Mouse (Mus musculus): Measurements from ENCODE around the gene Mrps17.
"Not testable (repeated sequence)": the region's sequence is repeated elsewhere in the genome, so short reads cannot be mapped to it uniquely, and the experiment has no call there.

Gene Mrps17

DNA sequence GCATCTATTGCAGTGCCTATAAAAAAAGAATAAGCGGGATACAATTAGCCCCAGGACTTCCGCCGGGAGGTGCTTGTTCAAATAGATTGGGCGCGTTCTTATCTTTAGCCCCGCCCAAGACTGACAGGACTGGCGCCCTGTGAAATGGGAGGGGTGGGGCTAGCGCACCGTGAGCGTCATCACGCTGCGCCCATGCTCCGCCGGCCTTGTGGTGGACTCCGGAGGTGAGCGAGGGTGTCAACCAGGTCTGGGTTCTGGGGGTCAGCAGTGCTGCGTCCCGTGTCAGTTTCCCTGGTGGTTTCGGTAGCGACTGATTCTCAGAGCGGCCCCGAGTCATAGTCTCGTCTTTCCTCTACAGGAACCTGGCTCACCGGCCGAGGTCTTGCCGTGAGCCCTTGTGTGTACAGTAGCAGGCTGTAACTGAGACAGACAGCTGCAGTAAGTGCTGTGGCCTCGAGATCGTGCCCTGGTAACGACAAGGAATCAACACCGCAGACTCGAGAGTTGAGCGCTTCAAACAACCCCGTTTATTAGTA, at the start of gene Mrps17:
Mrps17 (plus strand) TSS at position 172 of the 536 bp plus-strand sequence.
- in situ Hi-C loops (cut with MseI, MboI), result no loop called here

- in situ Hi-C loops (cut with MseI, MboI), result no loop called here
Observed at GRCm38 (mm10) chr5:129666271-129666909, 48.9 kb upstream of the Mrps17 start.

DNA sequence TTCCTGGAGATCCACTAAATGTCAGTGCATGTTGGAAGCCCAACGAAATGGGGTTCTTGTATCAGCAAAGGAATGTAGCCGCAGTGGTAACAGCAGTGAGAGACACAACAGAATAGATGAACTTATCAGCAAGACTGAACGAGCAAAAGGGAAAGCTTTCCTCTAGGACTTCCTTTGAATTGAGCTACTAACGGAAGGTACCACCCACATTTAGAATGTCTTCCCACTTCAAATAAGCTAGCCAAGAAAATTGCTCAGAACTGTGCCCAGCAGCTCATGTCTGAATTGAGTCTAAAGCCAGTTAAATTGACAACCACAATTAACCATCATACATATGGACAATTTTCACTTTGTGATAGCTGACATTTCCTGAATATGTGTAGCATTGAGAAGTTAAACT, 47.4 kb upstream of the Mrps17 start:
- in situ Hi-C loops (cut with MseI, MboI), result no loop called here

DNA sequence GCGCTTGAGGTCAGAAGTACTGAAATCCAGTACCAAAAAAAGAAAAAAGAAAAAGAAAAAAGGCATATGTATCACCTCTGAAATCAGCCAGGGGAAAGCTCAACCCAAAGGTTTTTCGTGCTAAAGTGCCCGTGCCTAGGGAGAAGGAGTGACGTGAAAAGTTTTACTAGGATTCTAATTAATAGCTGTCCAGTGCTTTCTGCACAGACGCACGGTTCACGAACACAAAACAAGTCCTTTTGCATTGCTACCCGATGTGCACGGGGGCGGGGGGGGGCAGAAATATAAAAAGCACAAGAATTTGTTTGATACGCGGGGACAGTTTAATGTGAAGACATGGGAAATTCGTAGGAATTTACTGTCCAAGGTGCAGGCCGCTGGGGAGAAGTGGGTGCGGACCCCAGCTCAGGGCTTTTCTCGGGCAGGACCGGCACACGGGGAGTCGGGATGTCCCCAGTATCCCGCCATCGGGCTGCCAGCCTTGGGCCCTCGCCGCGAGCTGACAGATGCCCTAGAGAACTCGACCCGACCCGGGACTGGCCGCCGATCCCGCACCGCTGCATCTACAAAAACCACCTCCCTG, 45.8 kb upstream of the Mrps17 start:
- in situ Hi-C loops (cut with MseI, MboI), result no loop called here

DNA sequence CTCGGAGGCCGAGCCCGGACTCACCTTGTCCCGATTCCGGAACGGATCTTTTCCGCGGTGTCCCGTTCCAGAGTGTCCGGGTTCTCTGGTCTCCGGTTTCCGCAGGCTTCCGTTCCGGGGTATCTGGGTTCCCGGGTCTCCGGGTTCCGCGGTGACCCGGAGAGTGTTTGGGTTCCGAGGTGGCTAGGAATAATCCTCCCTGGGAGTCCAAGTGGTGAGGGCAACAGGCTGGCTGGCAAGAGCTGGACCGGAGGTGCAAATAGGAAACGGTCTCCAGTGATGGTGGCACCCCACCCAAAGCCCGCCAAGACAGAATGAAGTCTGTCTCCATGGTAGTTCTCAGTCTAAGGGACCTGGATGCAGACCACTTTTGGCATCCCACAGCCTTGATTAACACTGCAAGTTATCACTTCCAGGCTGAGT, 45.2 kb upstream of the Mrps17 start, which contains the start of gene Zfp11:
Zfp11 (minus strand) TSS at position 64 of the 423 bp plus-strand sequence.
- in situ Hi-C loops (cut with MseI, MboI), result no loop called here

DNA sequence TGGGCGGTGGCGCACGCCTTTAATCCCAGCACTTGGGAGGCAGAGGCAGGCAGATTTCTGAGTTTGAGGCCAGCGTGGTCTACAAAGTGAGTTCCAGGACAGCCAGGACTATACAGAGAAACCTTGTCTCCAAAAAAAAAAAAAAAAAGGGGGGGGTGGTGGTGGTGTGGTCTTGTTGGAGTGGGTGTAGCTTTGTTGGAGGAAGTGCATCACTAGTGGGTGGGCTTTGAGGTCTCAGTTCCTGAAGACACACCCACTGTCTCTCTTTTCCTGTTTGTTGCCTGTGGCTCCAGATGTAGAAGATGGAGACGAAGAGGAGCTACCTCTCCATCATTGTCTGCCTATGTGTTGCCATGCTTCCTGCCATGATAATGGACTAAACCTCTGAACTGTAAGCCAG, 30.2 kb upstream of the Mrps17 start:
- in situ Hi-C loops (cut with MseI, MboI), result not testable (repeated sequence)

GRCm38 (mm10) chr5:129687621-129688020, 27.7 kb upstream of the Mrps17 start:
- in situ Hi-C loops (cut with MseI, MboI), result no loop called here

DNA sequence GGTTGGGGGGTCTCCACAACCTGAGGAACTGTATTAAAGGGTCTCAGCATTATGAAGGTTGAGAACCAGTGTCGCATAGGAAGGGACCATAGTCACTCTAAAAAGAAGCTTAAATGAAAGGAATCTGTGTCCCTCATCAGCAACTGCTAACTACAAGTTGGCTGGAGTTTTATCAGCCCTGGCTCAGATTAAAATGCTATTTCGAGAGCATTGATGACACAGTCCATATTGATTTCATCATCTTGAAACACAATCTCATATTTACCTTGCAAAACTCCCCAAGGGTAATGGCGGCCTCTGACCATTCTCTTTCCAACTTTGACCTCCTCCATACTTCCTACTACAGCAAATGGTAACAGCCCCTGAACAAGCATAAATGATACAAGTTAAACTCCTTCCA, 24.8 kb upstream of the Mrps17 start:
- in situ Hi-C loops (cut with MseI, MboI), result no loop called here

DNA sequence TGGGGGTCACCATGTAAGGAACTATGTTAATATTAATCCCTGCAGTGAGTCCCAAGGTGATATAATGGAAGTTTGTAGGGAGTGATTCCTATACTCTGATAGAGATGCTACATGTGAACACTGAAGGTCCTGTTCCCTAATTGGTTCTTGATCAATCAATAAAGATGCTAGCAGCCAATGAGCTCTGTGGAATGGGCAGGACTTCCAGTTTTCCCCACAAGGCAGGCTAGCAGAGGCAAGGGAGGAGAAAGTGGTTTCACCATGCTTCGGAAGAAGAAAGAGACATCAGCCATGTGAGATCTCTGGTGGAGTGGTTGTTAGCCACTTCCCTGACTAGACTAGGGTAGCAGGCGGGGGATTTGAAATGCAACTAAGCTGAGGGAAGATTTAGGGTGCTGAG, 14.8 kb upstream of the Mrps17 start:
- in situ Hi-C loops (cut with MseI, MboI), result no loop called here

DNA sequence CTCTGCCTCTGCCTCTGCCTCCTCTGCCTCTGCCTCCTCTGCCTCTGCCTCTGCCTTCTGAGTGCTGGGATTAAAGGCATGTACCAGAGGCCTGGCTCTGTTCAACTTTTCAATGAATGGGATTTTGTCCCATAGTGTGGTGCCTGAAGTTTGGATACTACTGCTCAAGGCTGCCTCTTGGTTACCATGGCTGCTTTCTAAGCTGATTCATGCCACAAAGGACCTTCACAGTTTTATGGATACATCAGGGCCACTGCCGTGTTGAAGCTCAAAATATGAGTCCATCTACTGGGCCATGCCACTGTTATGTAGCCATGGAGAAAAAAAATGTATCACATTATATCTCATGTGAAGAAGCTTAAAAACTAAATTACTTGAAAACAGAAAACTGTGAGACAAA, 13.6 kb upstream of the Mrps17 start:
- in situ Hi-C loops (cut with MseI, MboI), result no loop called here

- in situ Hi-C loops (cut with MseI, MboI), result no loop called here
Observed at GRCm38 (mm10) chr5:129703368-129703767, 11.9 kb upstream of the Mrps17 start.

- in situ Hi-C loops (cut with MseI, MboI), result no loop called here
Observed at GRCm38 (mm10) chr5:129708412-129708811, 6.9 kb upstream of the Mrps17 start, which contains the start of gene Sept14. Sept14 (minus strand) TSS chr5:129708512.

GRCm38 (mm10) chr5:129717016-129717415, 1.7 kb downstream of the Mrps17 start:
- in situ Hi-C loops (cut with MseI, MboI), result no loop called here

DNA sequence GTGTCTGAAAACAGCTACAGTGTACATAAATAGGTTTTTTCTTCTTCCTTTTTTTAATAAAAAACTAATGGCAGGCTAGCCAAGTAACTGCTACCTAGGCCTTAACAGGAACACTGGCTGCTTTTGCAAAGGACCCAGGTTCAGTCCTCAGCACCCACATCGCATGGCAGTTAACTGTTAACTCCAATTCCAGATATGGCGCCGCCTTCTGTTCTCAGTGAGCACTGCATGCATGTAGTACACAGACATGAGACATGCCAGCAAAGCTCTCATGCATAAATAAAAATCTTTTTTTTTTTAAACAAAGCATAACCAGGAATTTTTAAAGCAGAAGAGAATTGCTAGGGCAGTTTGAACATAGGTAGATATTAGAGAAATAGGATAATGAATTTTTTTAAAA, 4.9 kb downstream of the Mrps17 start:
- in situ Hi-C loops (cut with MseI, MboI), result loop anchor here (10.0 kb wide), 1 partner anchor 105 kb away; no protein-coding TSS in a partner anchor

- in situ Hi-C loops (cut with MseI, MboI), result loop anchor here (10.0 kb wide), 1 partner anchor 109 kb away; no protein-coding TSS in a partner anchor
Observed at GRCm38 (mm10) chr5:129724268-129724667, 9.0 kb downstream of the Mrps17 start.

- in situ Hi-C loops (cut with MseI, MboI), result loop anchor here (10.0 kb wide), 1 partner anchor 110 kb away; no protein-coding TSS in a partner anchor
Observed at GRCm38 (mm10) chr5:129724834-129725773, 9.8 kb downstream of the Mrps17 start, which contains the start of gene Nipsnap2. Nipsnap2 (plus strand) TSS chr5:129725063.

GRCm38 (mm10) chr5:129725774-129726392, 10.6 kb downstream of the Mrps17 start:
- in situ Hi-C loops (cut with MseI, MboI), result loop anchor here (10.0 kb wide), 1 partner anchor 111 kb away; no protein-coding TSS in a partner anchor

DNA sequence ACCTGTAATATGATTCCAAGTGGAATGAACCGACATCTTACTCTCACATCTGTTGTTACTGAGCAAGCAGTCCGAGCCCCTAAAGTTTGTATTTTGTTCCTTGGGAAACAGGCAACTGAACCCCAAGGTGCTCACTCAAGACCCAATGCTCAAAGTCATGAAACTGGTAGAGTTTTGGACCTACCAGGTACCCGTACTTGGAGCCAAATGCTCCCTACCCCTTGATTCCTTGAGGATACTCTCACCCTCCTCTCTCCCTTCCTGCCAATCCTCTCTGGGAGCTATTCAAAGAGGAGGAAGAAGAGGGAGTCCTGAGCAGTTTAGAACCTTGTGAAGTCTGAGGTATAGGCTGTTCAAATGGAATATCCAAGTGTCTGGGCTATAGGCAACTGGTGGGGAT, 11.5 kb downstream of the Mrps17 start:
- in situ Hi-C loops (cut with MseI, MboI), result loop anchor here (10.0 kb wide), 1 partner anchor 112 kb away; no protein-coding TSS in a partner anchor

DNA sequence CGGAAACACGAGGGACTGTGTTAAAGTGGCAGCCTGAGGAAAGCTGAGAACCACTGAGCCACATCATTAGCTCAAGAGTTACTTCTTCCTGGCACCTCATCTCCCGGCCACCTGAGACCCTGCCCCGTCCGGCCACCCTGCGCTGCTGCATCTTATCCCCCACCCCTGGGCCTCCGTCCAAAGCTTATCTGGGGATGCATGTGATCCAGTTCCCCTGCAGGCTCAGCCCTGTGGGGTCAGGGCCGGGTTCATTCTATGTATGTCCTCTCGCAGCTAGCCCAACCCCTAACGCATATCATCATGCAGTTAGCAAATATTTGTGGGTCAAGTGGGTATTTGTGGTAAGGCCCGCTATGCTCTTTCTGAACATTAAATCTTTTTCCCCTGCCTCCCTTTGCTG, 14.0 kb downstream of the Mrps17 start:
- in situ Hi-C loops (cut with MseI, MboI), result loop anchor here (10.0 kb wide), 1 partner anchor 114 kb away; no protein-coding TSS in a partner anchor

- in situ Hi-C loops (cut with MseI, MboI), result no loop called here
Observed at GRCm38 (mm10) chr5:129730344-129730743, 15.0 kb downstream of the Mrps17 start.

GRCm38 (mm10) chr5:129731021-129731420, 15.7 kb downstream of the Mrps17 start:
- in situ Hi-C loops (cut with MseI, MboI), result no loop called here
